In the genomic region with DNA sequence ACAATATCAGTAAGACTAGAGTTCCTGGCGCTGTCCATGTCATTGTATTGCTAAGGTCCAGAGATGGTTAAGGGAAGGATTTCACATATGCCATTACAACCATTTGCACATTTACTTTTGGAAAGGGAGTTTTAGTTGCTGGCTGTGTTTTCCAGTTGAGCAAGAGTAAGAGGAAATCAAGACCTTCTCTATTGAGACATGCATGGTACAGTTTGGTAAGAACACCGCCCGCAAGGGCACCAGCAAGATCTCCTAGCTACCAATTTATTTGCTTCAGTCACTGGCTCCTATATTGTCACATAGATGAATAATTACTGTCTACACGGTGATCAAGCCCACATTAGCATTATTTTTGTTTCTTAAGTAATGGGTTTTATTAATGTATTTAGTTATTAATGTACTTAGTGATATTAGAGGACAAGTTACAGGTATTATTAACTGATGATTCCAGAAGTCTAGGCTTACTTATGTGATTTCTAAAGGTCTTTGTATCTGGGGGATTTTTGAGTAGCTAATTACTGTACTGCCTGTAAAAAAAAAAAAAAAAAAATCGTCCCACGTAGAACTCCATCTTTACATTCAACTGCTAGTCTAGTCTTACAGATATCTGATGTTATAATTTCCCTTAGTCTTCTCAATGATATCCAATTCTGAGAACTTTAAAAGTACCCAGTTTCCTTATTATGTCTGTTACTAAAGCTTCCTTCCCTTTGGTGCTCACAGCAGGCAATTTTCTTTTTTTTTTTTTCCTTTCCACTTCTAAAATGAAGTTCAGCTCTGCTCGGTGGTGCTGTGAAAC, we compare ENCODE assay signal across 8 mouse cellular contexts. TPM values are rescaled to one million over a fixed set of nuclear protein-coding genes. Genes with fewer than 3 reads are reported as not detected.
DNase-seq lines count a peak whose midpoint lies in the region; ATAC-seq and TF ChIP-seq lines count a peak whose summit lies in the region.

No protein-coding gene starts in this region.

- no peak for ATAC-seq in forebrain, postnatal 0 days
- ATAC-seq in liver, postnatal 0 days: no peak
- no peak for ATAC-seq in erythroid progenitor cell, adult 5-6 weeks (replicated peaks; ENCODE audit: low FRiP score, poor library complexity, severe bottlenecking)

- peak overlapping the region; percentile 82 for H3K4me3 ChIP-seq in cerebellum, adult 2 months (replicated peaks; ENCODE audit: insufficient read depth, low read depth, low read length)
- H3K4me3 ChIP-seq in E14TG2a.4 (replicated peaks; ENCODE audit: low read length): peak overlapping the region; percentile 83
- H3K4me3 ChIP-seq in forebrain, postnatal 0 days (ENCODE audit: low read depth, low read length): peak overlapping the region; percentile 84
- H3K4me3 ChIP-seq in liver, postnatal 0 days (ENCODE audit: low read depth, low read length): peak overlapping the region; percentile 63

- 43% methylated on average over 7 of the region's 7 CpGs for WGBS in cerebellum, adult 2 months
- 35% methylated on average over 7 of the region's 7 CpGs for WGBS in forebrain, postnatal 0 days
- 24% methylated on average over 7 of the region's 7 CpGs for WGBS in liver, postnatal 0 days (ENCODE audit: insufficient replicate concordance)

- H3K27me3 ChIP-seq in cerebellum, adult 2 months (ENCODE audit: control insufficient read depth, insufficient read depth, low read length): no peaks in the 10 kb centered on the region
- peaks cover 7% of the 10 kb centered on the region for H3K27me3 ChIP-seq in E14TG2a.4 (ENCODE audit: insufficient read depth, low read length)
- H3K27me3 ChIP-seq in forebrain, postnatal 0 days (ENCODE audit: insufficient read depth, low read length): no peaks in the 10 kb centered on the region
- H3K27me3 ChIP-seq in liver, postnatal 0 days (ENCODE audit: insufficient read depth, low read length): no peaks in the 10 kb centered on the region

- TF ChIP-seq POLR2A in cerebellum, adult 2 months (IDR thresholded peaks at IDR 0.05; ENCODE audit: borderline replicate concordance, insufficient read depth, low read length): no peak

- H3K4me1 ChIP-seq in cerebellum, adult 2 months (ENCODE audit: control insufficient read depth, insufficient read depth, low read length): no peaks in the 10 kb centered on the region
- no peaks in the 10 kb centered on the region for H3K4me1 ChIP-seq in E14TG2a.4 (replicated peaks; ENCODE audit: low read depth, low read length)
- H3K4me1 ChIP-seq in forebrain, postnatal 0 days (ENCODE audit: insufficient read depth): no peaks in the 10 kb centered on the region
- H3K4me1 ChIP-seq in liver, postnatal 0 days (ENCODE audit: insufficient read depth): peaks cover 20% of the 10 kb centered on the region

- H3K9ac ChIP-seq in forebrain, postnatal 0 days: peak overlapping the region; percentile 66; the same call in 1 of the 2 replicates
- peak overlapping the region; percentile 78 for H3K9ac ChIP-seq in liver, postnatal 0 days (replicated peaks)

- H3K36me3 ChIP-seq in E14TG2a.4 (ENCODE audit: insufficient read depth, low read length): no peaks in the 10 kb centered on the region
- H3K36me3 ChIP-seq in forebrain, postnatal 0 days (ENCODE audit: insufficient read depth): no peaks in the 10 kb centered on the region
- H3K36me3 ChIP-seq in liver, postnatal 0 days (replicated peaks; ENCODE audit: insufficient read depth, low read length): 0 out of 2 replicates have a peak, but pooled peaks cover 3% of the 10 kb centered on the region

- TF ChIP-seq CTCF in cerebellum, adult 2 months (IDR thresholded peaks at IDR 0.05; ENCODE audit: borderline replicate concordance, insufficient read depth, low read depth, low read length): no peak
- TF ChIP-seq CTCF in E14TG2a.4 (conservative IDR thresholded peaks at IDR 0.05; ENCODE audit: low read length): no peak
- TF ChIP-seq CTCF in forebrain, postnatal 0 days (IDR thresholded peaks at IDR 0.05; ENCODE audit: low read depth): no peak
- no peak for TF ChIP-seq CTCF in liver, postnatal 0 days (IDR thresholded peaks at IDR 0.05; ENCODE audit: low read depth)

- no peak for TF ChIP-seq EP300 in liver, postnatal 0 days (IDR thresholded peaks at IDR 0.05; ENCODE audit: low read depth)

- H3K27ac ChIP-seq in cerebellum, adult 2 months (ENCODE audit: insufficient read depth, low read length): no peak overlapping the region
- H3K27ac ChIP-seq in forebrain, postnatal 0 days (ENCODE audit: low read depth, low read length): no peak overlapping the region
- H3K27ac ChIP-seq in liver, postnatal 0 days (ENCODE audit: low read depth): peak overlapping the region; percentile 89

- 0 out of 2 replicates have a peak, but pooled peaks cover 3% of the 10 kb centered on the region for H3K9me3 ChIP-seq in E14TG2a.4 (ENCODE audit: low read length)
- no peaks in the 10 kb centered on the region for H3K9me3 ChIP-seq in forebrain, postnatal 0 days (ENCODE audit: low read length)
- no peaks in the 10 kb centered on the region for H3K9me3 ChIP-seq in liver, postnatal 0 days (ENCODE audit: low read length)

- peak overlapping the region; percentile 73 for H3K4me2 ChIP-seq in forebrain, postnatal 0 days (ENCODE audit: low read depth)
- H3K4me2 ChIP-seq in liver, postnatal 0 days (ENCODE audit: low read depth, low read length): peak overlapping the region; percentile 70

- DNase-seq in cerebellum, adult 2 months: no peak
- DNase-seq in cerebellum, adult 11-12 months: no peak
- DNase-seq in forebrain, postnatal 0 days: no peak
- no peak for DNase-seq in liver, postnatal 0 days
- no peak for DNase-seq in right cerebral cortex, postnatal 36 days (ENCODE audit: low spot score in 2 of 2)
- no peak for DNase-seq in adrenal gland, postnatal 4 days (ENCODE audit: low spot score in 2 of 2)

RNA-seq across cellular contexts. Expression of a gene that starts 0.9 kb away (rescaled TPM):
- polyA plus RNA-seq in cerebellum, adult 2 months (2012; rRNA removed): 1.6 and 1.9 TPM in 2 replicates
- total RNA-seq in forebrain, postnatal 0 days (2014; rRNA removed): 7.4 and 15.5 TPM in 2 replicates
- 12.4 and 13.7 TPM in 2 replicates for polyA plus RNA-seq in forebrain, postnatal 0 days (2015; fragmentation: Nextera tagmentation; extraction: Ambion mirVana)
- polyA plus RNA-seq in liver, postnatal 0 days (2015; fragmentation: Nextera tagmentation; extraction: Ambion mirVana): 25.5 and 28.2 TPM in 2 replicates
- total RNA-seq in erythroid progenitor cell, adult 5-6 weeks (2015; ENCODE audit: low replicate concordance): 146 and 187 TPM in 2 replicates
- 81.7 and 106 TPM in 2 replicates for total RNA-seq in erythroid progenitor cell, adult 5-6 weeks (2017; ENCODE audit: low replicate concordance)
- total RNA-seq in adrenal gland, postnatal 4 days (2021): 1 to 10 TPM; 4.7 to 6.5 TPM

RNA-seq across cellular contexts. Expression of a gene that starts 57.9 kb away (rescaled TPM):
- polyA plus RNA-seq in cerebellum, adult 2 months (2012; rRNA removed): 49.8 and 52.8 TPM in 2 replicates
- 119 and 124 TPM in 2 replicates for total RNA-seq in forebrain, postnatal 0 days (2014; rRNA removed)
- polyA plus RNA-seq in forebrain, postnatal 0 days (2015; fragmentation: Nextera tagmentation; extraction: Ambion mirVana): 44.7 and 68.0 TPM in 2 replicates
- 11.1 and 12.9 TPM in 2 replicates for polyA plus RNA-seq in liver, postnatal 0 days (2015; fragmentation: Nextera tagmentation; extraction: Ambion mirVana)
- total RNA-seq in erythroid progenitor cell, adult 5-6 weeks (2015; ENCODE audit: low replicate concordance): 48.6 and 63.1 TPM in 2 replicates
- 33.2 and 45.6 TPM in 2 replicates for total RNA-seq in erythroid progenitor cell, adult 5-6 weeks (2017; ENCODE audit: low replicate concordance)
- 10 to 100 TPM; 31.3 to 40.7 TPM for total RNA-seq in adrenal gland, postnatal 4 days (2021)
